ENCODE assay signal across 11 mouse cellular contexts in the genomic region with DNA sequence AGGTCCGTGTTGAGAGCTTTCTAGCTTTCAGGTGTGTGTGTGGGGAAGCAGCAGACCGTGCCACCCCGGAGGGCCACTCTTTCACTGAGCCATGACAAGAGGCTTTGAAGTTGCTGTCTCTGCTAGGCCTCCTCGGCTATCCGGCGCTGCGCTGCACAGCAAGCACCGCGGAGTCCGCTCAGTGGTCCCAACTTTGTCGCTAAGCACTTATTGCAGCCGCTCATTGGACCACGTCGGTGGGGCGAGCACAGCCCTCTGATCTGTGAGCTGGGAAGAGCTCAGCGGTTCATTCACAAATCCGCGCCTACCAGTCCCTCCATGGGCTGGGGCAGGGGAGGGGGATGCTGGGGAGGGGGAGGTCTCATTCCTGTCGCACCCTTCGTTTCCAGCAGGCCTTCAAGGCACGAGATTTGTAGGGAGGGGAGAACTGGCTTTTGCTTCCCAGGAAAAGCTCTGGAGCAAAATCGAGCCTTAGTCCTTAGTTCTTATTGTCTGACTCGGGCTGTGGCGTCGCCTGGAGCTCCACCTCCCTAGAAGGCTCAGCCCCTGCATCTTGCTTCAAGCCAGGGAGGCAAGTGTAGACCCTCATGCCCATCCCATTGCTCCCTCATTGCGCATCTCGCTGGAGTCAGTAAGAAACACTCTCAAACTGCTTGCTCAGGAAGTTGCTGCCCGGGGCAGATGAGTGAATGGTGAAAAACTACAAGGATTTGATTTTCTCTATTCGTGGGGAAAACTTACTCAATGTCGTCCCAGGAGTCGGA. TPM values are rescaled to one million over a fixed set of nuclear protein-coding genes. Genes with fewer than 3 reads are reported as not detected.
DNase-seq lines count a peak whose midpoint lies in the region; ATAC-seq lines count a peak whose summit lies in the region.
"Had no signal": no experiment of that assay in that cellular context is flagged by ENCODE, and none has a peak within 500 bp of the region (broad histone marks: within the 10 kb centered on the region; RNA-seq: fewer than 3 reads in every experiment).

No protein-coding gene starts in this region.

- DNase-seq in heart, adult 18-20 months = no peak
- peak; percentile 65 for DNase-seq in ZHBTc4 (ENCODE audit: low read depth, low spot score)
- DNase-seq in forebrain, embryonic 14.5 days (ENCODE audit: low spot score) = no peak
- no peak for DNase-seq in left cerebral cortex, postnatal 36 days (ENCODE audit: low spot score in 2 of 2)
- no peak for DNase-seq in left cerebral cortex, postnatal 10 days (ENCODE audit: extremely low spot score in 1 of 2, low spot score in 2 of 2)
- DNase-seq: adrenal gland, postnatal 36 days had no signal

- no peak overlapping the region for H3K27ac ChIP-seq in heart, embryonic 14.5 days (replicated peaks in 1 of 2; ENCODE audit: control insufficient read depth in 1 of 2, insufficient read depth in 1 of 2, low read depth in 2 of 2, low read length in 2 of 2)
- no peak overlapping the region for H3K27ac ChIP-seq in forebrain, embryonic 14.5 days (ENCODE audit: low read depth, low read length)
- H3K27ac ChIP-seq in limb, embryonic 15.5 days = no peak overlapping the region
- H3K27ac ChIP-seq: lung, embryonic 15.5 days had no signal

- intact Hi-C loops in left cerebral cortex, postnatal 36 days (cut with DNase I) = no loop called here
- intact Hi-C loops in left cerebral cortex, postnatal 10 days (cut with DNase I) = no loop called here

- no peaks in the 10 kb centered on the region for H3K9me3 ChIP-seq in heart, embryonic 14.5 days (ENCODE audit: control insufficient read depth, low read length)
- H3K9me3 ChIP-seq in forebrain, embryonic 14.5 days (replicated peaks; ENCODE audit: control insufficient read depth, low read length) = no peaks in the 10 kb centered on the region
- H3K9me3 ChIP-seq in limb, embryonic 15.5 days = no peaks in the 10 kb centered on the region
- H3K9me3 ChIP-seq: lung, embryonic 15.5 days had no signal

- ATAC-seq in heart, embryonic 14.5 days (ENCODE audit: insufficient number of reproducible peaks, insufficient read depth, low FRiP score, low read depth) = no peak
- peak; percentile 50; the same call in 1 of the 2 replicates for ATAC-seq in forebrain, embryonic 14.5 days
- no peak for ATAC-seq in limb, embryonic 15.5 days (ENCODE audit: insufficient number of reproducible peaks, low FRiP score, low TSS enrichment, low read depth)
- no peak for ATAC-seq in inflammation-experienced regulatory T-cells, adult 6 months

- peak overlapping the region in 1 of 2 experiments; percentile 15; a peak in 2 of 4 replicates for H3K4me3 ChIP-seq in heart, embryonic 14.5 days (ENCODE audit: control insufficient read depth in 1 of 2, insufficient read depth in 1 of 2, low read depth in 1 of 2, low read length in 2 of 2)
- H3K4me3 ChIP-seq in forebrain, embryonic 14.5 days (ENCODE audit: low read depth, low read length) = no peak overlapping the region
- peak overlapping the region; percentile 14; the same call in 1 of the 2 replicates for H3K4me3 ChIP-seq in limb, embryonic 15.5 days
- H3K4me3 ChIP-seq: lung, embryonic 15.5 days had no signal

- H3K36me3 ChIP-seq in heart, embryonic 14.5 days (ENCODE audit: control insufficient read depth, insufficient read depth, low read length) = no peaks in the 10 kb centered on the region
- no peaks in the 10 kb centered on the region for H3K36me3 ChIP-seq in forebrain, embryonic 14.5 days (ENCODE audit: control insufficient read depth, insufficient read depth, low read length)
- no peaks in the 10 kb centered on the region for H3K36me3 ChIP-seq in limb, embryonic 15.5 days
- H3K36me3 ChIP-seq: lung, embryonic 15.5 days had no signal

- H3K9ac ChIP-seq in heart, embryonic 14.5 days (ENCODE audit: low read length) = no peak overlapping the region
- no peak overlapping the region for H3K9ac ChIP-seq in forebrain, embryonic 14.5 days (ENCODE audit: low read length)
- H3K9ac ChIP-seq in limb, embryonic 15.5 days = no peak overlapping the region
- H3K9ac ChIP-seq: lung, embryonic 15.5 days had no signal

- H3K27me3 ChIP-seq in heart, embryonic 14.5 days (ENCODE audit: control insufficient read depth, insufficient read depth, low read length) = peaks cover 95% of the 10 kb centered on the region
- peaks cover 76% of the 10 kb centered on the region for H3K27me3 ChIP-seq in forebrain, embryonic 14.5 days (replicated peaks; ENCODE audit: control insufficient read depth, insufficient read depth, low read length)
- peaks cover 94% of the 10 kb centered on the region for H3K27me3 ChIP-seq in limb, embryonic 15.5 days

- WGBS in heart, embryonic 14.5 days = under 1% methylated on average over 31 of the region's 31 CpGs
- WGBS in forebrain, embryonic 14.5 days = under 1% methylated on average over 31 of the region's 31 CpGs
- 1% methylated on average over 31 of the region's 31 CpGs for whole genome bisulfite sequencing in limb, embryonic 15.5 days

- peaks cover 3 to 6% of the 10 kb centered on the region in 2 experiments; a peak in 3 of 4 replicates for H3K4me1 ChIP-seq in heart, embryonic 14.5 days (ENCODE audit: control insufficient read depth in 2 of 2, insufficient read depth in 2 of 2, low read length in 2 of 2)
- no peaks in the 10 kb centered on the region for H3K4me1 ChIP-seq in forebrain, embryonic 14.5 days (ENCODE audit: control insufficient read depth, insufficient read depth, low read length)
- H3K4me1 ChIP-seq in limb, embryonic 15.5 days = peaks cover 18% of the 10 kb centered on the region
- H3K4me1 ChIP-seq: lung, embryonic 15.5 days had no signal

- peak overlapping the region; percentile 18 for H3K4me2 ChIP-seq in heart, embryonic 14.5 days (ENCODE audit: low read length)
- no peak overlapping the region for H3K4me2 ChIP-seq in forebrain, embryonic 14.5 days (ENCODE audit: low read length)
- H3K4me2 ChIP-seq in limb, embryonic 15.5 days = peak overlapping the region; percentile 34
- H3K4me2 ChIP-seq: lung, embryonic 15.5 days had no signal

RNA-seq across cellular contexts. Expression of gene En2, which starts 7.0 kb away (rescaled TPM):
- polyA plus RNA-seq in heart, embryonic 14.5 days (2014; fragmentation: Nextera tagmentation; extraction: Ambion mirVana) = not detected in 2 replicates
- total RNA-seq in heart, adult 18-20 months (2021) = under 1 TPM in 1 of 2 experiments, not detected in 1; 0.08 TPM
- polyA plus RNA-seq in forebrain, embryonic 14.5 days (2014; fragmentation: Nextera tagmentation; extraction: Ambion mirVana) = not detected in 2 replicates
- polyA plus RNA-seq in limb, embryonic 15.5 days (2015; fragmentation: Nextera tagmentation; extraction: Ambion mirVana) = not detected in 2 replicates
- under 1 TPM; 0.20 to 0.44 TPM for total RNA-seq in left cerebral cortex, postnatal 36 days (2021)
- not detected for polyA plus RNA-seq in inflammation-experienced regulatory T-cells, adult 6 months (2017; shearing (Covaris generic))
- not detected for total RNA-seq in left cerebral cortex, postnatal 10 days (2021)
- total RNA-seq: hematopoietic stem cell, adult 5-6 weeks had no signal
- polyA plus RNA-seq: lung, embryonic 15.5 days had no signal
